Mouse (Mus musculus): ENCODE data around the gene Slc25a10.

DNA sequence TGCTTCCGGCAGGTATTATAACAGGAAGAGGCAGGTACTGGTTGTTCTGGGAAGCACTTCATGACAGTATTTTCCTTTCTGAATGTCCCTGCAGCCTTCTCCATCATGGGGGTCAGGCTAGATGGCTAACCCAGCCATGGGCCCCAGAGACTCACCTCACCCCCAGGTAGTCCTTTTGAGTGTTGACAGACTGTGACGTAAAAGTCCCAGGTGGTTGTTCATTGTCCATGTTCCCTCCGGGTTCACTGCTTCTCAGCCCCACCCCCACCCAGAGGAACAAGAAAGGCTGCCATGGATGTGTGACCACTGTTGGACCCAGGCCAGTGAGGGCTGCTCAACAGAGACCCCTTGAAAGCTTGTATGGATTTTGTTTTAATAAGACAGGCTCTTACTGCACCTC, 1.7 kb downstream of the Slc25a10 start:
- TF ChIP-seq CTCF (IDR thresholded peaks at IDR 0.05; ENCODE audit: extremely low read depth, insufficient read length, insufficient replicate concordance, low read depth, low read length) (no peak), POLR2A (IDR thresholded peaks at IDR 0.05; ENCODE audit: low read depth, low read length) (no peak)

Data from small intestine, adult 2 months (tissue).